Mouse (Mus musculus) heart, postnatal 4 days (tissue): ENCODE results near the gene Cmas. TPM values are rescaled to one million over a fixed set of nuclear protein-coding genes. Genes with fewer than 3 reads are reported as not detected.

Experiments
- DNase-seq: peaks from one replicate; pipeline ENCODE4 v3.0.0; 2021
- total RNA-seq, 2 experiments: library from RNA; stranded (reverse); gene quantifications; 2 replicates each; pipeline ENCODE4 v1.2.3; 2021

Cmas gene
- 10 to 100 TPM; 43.4 to 48.5 TPM for total RNA-seq

DNA sequence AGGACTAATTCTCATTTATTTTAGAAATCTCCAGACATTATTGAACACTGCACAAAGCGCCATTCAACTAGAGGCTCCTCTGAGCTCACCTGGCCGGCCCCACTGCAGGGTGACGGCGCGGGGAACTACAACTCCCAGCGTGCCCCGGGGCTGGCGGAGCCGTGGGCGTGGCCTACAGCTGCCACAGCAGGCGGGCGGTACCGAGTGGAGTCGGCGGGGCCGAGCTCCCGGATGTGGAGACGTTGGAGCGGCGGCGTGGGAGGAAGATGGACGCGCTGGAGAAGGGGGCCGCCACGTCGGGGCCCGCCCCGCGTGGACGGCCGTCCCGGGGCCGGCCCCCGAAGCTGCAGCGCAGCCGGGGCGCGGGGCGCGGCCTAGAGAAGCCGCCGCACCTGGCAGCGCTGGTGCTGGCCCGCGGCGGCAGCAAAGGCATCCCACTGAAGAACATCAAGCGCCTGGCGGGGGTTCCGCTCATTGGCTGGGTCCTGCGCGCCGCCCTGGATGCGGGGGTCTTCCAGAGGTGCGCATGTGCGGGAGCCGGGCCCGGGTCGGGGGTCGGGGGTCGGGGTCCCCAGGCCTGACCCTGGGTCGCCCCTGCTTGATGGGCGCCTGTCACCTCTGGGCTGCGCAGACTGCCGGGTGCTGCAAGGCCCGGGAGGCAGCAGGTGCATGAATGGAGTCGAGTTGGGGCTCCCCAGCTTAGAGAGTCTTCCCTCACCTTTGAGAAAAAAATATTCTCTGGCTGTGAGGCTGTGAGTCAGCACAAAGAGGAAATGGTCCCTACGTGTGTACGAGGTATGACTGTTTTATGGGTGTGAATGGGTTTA lies at the start of gene Cmas:
TSS of gene Cmas (plus strand) at position 180 of the 827 bp plus-strand sequence.
- peak; percentile 90 for DNase-seq

- DNase-seq: no peak
Measured at GRCm38 (mm10) chr6:142706688-142707087, 49.8 kb upstream of the Cmas start.

DNA sequence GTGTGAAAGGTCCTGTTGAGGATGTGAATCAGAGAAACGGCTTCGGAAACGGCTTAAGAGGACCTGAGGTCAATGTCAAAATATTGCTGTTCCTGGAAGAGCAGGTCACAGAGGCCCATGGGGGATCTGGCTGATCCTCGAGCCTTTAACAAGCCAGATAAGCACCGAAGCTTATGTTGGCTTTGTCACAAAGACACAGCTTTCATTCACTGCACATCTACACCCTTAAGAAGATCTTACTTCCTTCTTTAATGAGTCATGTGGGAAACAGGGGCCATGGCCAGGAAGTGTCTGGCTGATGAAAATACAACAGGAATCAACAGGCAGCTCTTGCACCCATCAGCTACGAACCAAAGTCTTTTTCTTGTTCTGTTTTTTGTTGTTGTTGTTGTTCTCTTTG lies 48.1 kb upstream of the Cmas start:
- no peak for DNase-seq

DNA sequence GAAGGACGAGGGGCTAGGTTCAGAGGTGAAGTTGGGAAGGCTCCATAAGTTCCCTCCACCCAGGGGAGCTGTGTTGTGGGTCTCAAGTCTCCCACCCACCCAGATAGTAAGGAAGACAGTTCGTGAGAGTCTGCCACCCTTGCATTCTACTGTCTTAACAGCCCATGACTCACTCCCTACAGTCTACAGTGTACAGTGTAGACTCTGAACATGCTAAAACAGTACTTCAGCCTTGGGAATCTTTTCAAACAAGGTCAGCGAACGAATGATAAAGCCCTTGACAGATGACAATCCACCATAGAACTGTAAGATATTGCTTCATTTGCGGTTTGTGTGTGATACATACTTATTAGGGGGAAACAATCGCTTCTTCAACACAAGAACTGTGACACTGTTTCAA lies 45.8 kb upstream of the Cmas start:
- no peak for DNase-seq

DNA sequence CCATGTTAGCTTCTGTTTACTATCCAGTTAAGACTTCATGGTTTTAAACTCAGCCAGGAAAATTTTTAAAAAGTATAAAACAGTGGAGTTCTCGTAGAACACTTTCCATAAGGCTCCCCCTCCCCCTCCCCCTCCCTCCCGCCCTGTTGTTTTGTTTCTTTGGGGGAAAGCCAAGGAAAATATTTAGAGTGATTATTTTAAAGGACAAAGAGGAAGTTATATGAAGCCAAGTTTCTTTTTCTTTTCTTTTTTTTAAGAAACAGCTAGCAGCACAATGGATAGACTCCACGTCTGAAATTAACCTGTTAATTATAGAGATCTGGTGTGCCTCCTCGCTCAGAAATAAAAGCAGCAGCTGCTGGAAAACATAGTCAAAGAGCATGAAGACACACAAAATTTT lies 45.4 kb upstream of the Cmas start:
- DNase-seq: no peak

GRCm38 (mm10) chr6:142715026-142715425 lies 41.5 kb upstream of the Cmas start:
- DNase-seq: no peak

- DNase-seq: no peak
Measured at GRCm38 (mm10) chr6:142717186-142717585, 39.3 kb upstream of the Cmas start.

DNA sequence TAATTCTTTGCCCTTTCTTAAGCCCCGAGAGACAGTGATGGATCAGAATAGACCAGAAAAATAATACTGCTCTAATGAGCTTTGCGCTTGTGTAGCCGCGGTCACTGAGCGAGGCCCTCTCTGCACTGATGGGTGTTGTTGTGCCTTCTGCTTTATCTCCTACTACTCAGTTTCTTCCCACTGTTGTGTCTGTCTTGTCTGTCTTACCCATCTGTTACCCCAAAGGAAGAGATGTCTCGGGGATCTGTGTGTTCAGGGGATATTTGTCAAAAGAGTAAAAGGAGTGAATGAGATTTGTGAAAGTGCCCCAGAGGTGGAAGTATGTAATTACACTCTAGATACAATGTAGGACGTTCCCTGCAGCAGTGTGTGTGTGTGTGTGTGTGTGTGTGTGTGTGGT lies 38.3 kb upstream of the Cmas start:
- DNase-seq: no peak

DNA sequence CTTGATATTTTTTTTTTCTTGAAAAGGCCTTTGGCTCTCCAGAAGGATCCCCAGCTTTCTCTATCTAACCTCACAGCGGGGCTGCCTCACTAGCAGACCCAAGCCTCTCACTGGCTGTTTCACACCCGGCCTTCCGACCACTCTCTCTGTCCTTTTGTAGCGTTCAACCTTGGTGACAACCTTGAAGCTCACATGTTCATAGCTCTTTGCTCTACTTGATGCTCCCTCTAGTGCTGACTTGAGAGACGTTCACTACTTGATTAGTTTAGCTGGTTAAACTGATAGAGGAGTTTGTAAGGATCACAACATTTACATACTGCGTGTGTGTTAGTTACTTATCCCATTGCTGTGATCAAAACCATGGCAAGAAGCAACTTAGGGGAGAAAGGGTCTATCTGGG lies 35.8 kb upstream of the Cmas start:
- no peak for DNase-seq

- DNase-seq: no peak
Measured at GRCm38 (mm10) chr6:142721731-142722130, 34.8 kb upstream of the Cmas start.

- no peak for DNase-seq
Measured at GRCm38 (mm10) chr6:142726032-142726431, 30.5 kb upstream of the Cmas start.

- DNase-seq: no peak
Measured at GRCm38 (mm10) chr6:142732567-142733290, 23.8 kb upstream of the Cmas start.

DNA sequence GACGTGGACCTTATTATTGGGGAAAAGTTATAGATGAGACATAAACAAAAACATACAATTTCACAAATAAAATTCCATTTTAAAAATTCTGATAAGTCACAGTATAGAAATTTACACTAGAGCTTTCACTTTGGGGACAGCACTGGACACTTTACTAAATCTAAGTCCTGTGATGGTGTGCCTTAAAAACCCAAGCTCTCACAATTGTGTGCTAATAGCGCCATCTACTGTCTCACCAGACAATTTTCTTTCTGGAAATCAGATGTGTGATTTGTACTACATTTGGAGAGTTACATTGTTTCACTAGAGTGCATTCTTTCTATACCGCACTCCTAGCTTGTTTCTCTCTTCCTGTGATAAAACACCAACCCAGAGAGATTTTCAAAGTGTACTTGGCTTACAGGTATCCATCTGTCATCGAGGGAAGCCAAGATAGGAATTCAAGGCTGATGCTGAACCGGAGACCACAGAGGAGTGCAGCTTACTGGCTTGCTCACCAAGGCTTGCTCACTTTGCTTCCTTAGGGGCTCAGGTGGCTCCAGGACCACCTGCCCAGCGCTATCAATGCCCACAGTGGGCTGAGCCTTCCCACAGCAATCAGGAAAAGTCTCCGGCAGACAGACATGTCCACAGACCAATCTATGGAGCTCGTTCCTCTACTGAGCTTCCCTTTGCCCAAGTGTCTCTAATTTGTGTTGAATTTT lies 21.0 kb upstream of the Cmas start:
- DNase-seq: peak; percentile 37

- no peak for DNase-seq
Measured at GRCm38 (mm10) chr6:142738225-142738624, 18.3 kb upstream of the Cmas start.

DNA sequence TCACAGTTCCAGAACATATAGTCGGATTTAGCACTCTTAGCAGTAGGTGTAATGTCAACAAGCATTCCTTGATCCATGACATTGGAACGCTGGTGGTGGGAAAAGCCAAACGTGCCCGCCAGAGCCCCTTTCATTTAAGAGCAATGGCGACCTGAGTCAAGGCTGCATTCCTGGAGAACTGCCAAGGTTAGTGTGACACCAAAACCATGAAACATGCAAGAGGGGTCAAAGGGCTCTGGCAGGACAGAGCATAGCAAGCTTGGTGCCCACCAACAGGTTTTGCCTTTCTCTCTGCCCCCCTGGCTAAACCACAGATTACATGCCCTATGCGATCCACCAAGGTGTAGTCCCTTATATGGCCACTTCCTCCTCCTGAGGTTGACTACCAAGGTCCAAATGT lies 17.8 kb upstream of the Cmas start:
- DNase-seq: no peak

DNA sequence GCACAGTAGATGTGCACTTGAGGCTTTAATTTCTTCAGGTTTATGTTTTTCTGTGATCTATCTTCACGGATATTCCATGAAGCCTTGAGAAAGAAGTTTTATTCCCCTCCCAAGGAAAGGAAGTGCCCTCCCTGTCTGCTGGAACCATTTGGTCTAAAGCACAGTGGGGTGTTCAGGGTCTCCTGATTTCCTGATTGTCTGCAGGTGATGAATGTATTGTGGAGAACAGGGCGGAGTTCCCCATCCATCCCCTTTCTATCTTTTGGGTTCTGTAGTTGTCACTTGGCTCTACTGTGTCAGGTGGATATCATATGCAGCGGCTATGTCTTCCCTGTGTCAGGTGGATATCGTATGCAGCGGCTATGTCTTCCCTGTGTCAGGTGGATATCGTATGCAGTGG lies 14.7 kb upstream of the Cmas start:
- no peak for DNase-seq

DNA sequence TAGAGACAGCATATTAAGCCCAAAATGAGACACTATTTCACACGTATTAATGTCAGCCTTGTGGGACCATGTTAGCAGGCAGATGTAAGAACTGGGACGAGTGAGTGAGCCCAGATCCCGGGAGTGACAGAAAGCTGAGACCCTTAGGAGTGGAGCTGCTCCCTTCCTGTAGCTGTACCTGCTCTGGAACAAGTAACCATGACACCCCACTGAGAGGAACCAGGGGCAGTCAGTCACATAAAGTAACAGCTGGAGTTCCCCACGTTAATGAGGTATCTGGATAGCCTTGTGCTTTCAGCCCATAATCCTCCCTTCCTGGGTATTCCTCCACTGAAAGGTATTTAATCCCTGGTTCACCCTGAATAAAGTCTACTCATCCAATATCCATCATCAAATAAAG lies 13.3 kb upstream of the Cmas start:
- no peak for DNase-seq

GRCm38 (mm10) chr6:142745484-142745883 lies 11.0 kb upstream of the Cmas start:
- no peak for DNase-seq

- no peak for DNase-seq
Measured at GRCm38 (mm10) chr6:142746765-142747164, 9.7 kb upstream of the Cmas start.

DNA sequence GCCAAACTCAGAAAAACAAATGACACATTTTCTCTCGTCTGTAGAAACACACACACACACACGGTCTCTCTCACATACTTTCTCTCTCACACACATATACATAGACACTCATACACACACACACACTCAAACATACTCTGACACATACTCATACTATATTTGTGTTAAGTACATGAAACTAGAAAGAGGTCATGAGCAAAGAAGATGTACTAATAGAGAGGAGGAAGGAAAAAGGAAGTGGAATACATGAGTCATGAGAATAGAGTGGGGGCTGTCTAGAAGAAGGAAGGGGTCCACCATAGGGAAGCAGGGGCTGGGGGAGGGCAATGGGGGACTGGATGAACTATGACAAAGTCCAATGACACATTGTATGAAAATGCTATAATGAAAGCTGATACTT lies 9.3 kb upstream of the Cmas start:
- no peak for DNase-seq

- DNase-seq: peak; percentile 38
Measured at GRCm38 (mm10) chr6:142748057-142748708, 8.3 kb upstream of the Cmas start.

DNA sequence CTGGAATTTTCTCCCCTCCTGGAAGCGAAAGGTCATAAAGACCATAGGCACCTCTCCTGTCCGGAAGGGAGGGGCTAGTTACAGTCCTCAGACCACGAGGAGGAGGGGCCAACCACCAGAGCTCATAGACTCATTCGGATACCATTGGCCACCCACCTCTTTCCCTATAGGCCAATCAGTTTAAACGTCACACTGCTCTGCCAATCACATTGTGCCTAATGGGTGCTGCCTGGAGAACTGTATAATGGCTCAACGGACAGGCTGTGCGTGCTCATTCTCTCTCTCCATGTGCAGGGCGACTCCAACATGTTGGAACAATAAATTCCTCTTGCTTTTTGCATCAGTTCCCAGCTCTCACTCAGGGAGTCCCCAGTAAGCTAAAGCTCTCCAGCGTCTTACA lies 5.1 kb upstream of the Cmas start:
- no peak for DNase-seq
